In the genomic region with DNA sequence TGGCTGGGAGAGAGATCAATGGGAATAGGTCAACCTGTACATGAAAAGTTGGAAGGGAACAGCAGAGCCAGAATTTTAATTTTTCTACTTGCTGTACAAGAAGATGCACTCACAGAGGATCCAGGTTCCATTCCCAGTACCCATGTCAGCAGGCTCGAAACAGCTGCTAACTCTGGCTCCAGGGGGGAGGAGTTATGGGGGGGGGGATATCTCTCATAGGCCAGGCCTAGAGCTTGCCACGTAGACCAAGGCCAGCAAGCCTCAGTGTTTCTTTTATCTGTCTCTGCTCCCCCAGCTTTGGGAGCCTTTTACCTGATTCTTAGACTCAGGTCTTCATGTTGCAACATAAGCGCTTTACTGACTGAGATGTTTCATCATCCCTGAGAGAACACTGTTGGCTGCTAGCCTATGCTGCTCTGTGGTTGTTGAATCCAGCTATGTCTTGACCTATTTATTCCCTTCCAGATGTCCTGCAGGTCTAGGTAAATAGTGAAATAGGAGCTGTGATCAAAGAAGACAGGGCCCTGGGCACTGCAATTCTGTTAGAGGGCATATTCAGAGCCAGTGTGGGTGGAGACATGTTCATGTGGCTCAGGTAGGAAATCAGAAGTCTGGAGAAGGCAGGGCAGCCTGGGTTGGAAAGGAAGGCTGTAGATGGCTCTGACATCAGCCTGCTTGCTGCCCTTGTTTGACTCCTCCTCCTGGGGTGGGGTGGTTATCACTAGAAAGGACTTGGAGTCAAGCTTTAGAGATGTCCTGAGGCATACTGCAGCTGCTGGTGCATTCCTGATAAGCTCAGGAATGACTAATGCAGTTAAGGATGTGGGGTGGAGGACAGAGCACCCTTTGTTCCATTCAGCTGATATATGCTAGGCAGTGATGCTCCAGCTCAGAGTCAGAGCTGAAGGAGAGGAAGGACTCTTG, we compare ENCODE assay signal across 8 mouse cellular contexts. TPM values are rescaled to one million over a fixed set of nuclear protein-coding genes. Genes with fewer than 3 reads are reported as not detected.
DNase-seq lines count a peak whose midpoint lies in the region; ATAC-seq and TF ChIP-seq lines count a peak whose summit lies in the region.

No protein-coding gene starts in this region.

- DNase-seq in frontal cortex, adult 2 months (ENCODE audit: extremely low spot score in 1 of 2, low spot score in 1 of 2), result no peak
- peak; percentile 67 for DNase-seq in ZHBTc4 (ENCODE audit: low read depth, low spot score)
- peak; percentile 22 to 34 for DNase-seq in heart, adult 9 months (ENCODE audit: low spot score in 2 of 2)
- no peak for DNase-seq in liver, embryonic 11.5 days (ENCODE audit: low spot score)
- no peak for DNase-seq in thymus, postnatal 25 days
- no peak for DNase-seq in layer of hippocampus, adult 11-12 months (ENCODE audit: low spot score)

- peaks cover 44% of the 10 kb centered on the region for H3K4me1 ChIP-seq in liver, embryonic 11.5 days (replicated peaks; ENCODE audit: control insufficient read depth, insufficient read depth, low read length)
- H3K4me1 ChIP-seq in olfactory bulb, adult 2 months (ENCODE audit: control insufficient read depth, insufficient read depth, low read length), result peaks cover 20% of the 10 kb centered on the region

- H3K36me3 ChIP-seq in liver, embryonic 11.5 days (ENCODE audit: control insufficient read depth, insufficient read depth, low read length), result no peaks in the 10 kb centered on the region

- H3K27me3 ChIP-seq in liver, embryonic 11.5 days (replicated peaks; ENCODE audit: control insufficient read depth, insufficient read depth, low read length), result no peaks in the 10 kb centered on the region

- H3K9ac ChIP-seq in liver, embryonic 11.5 days (ENCODE audit: low read depth, low read length), result peak overlapping the region; percentile 40; the same call in 1 of the 2 replicates

- WGBS in liver, embryonic 11.5 days, result 47% methylated on average over 3 of the region's 3 CpGs
- WGBS in olfactory bulb, adult 2 months, result 61% methylated on average over 3 of the region's 3 CpGs

- peak overlapping the region; percentile 57 for H3K4me2 ChIP-seq in liver, embryonic 11.5 days

- no peak for TF ChIP-seq POLR2A in olfactory bulb, adult 2 months (IDR thresholded peaks at IDR 0.05; ENCODE audit: insufficient read depth, low read depth, low read length)

- peak overlapping the region; percentile 87 for H3K27ac ChIP-seq in liver, embryonic 11.5 days (ENCODE audit: low read depth, low read length)
- H3K27ac ChIP-seq in olfactory bulb, adult 2 months (ENCODE audit: insufficient read depth, low read depth, low read length), result peak overlapping the region; percentile 70

- no peaks in the 10 kb centered on the region for H3K9me3 ChIP-seq in liver, embryonic 11.5 days (ENCODE audit: control insufficient read depth, low read length)

- ATAC-seq in frontal cortex, adult (ENCODE audit: low TSS enrichment), result peak; percentile 34; the same call in 1 of the 2 replicates
- peak; percentile 98 for ATAC-seq in liver, embryonic 11.5 days (replicated peaks; ENCODE audit: low FRiP score)

- no peak for TF ChIP-seq CTCF in olfactory bulb, adult 2 months (IDR thresholded peaks at IDR 0.05; ENCODE audit: insufficient read depth, low read depth, low read length)

- no peak overlapping the region for H3K4me3 ChIP-seq in liver, embryonic 11.5 days (ENCODE audit: low read depth, low read length)
- H3K4me3 ChIP-seq in olfactory bulb, adult 2 months (ENCODE audit: insufficient read depth, low read depth, low read length), result no peak overlapping the region

RNA-seq across cellular contexts. Expression of gene Eipr1, which starts 53.2 kb away (rescaled TPM):
- 54.6 and 57.8 TPM in 2 replicates for polyA plus RNA-seq in frontal cortex, adult 2 months (2012; rRNA removed)
- polyA plus RNA-seq in liver, embryonic 11.5 days (2014; fragmentation: Nextera tagmentation; extraction: Ambion mirVana), result 39.8 and 40.0 TPM in 2 replicates
- not detected in 2 replicates for polyA plus RNA-seq in olfactory bulb, adult 2 months (2012; ENCODE audit: insufficient read depth, insufficient read length, low replicate concordance, missing spikeins)

RNA-seq across cellular contexts. Expression of gene Trappc12, which starts 54.5 kb away (rescaled TPM):
- 53.6 and 59.9 TPM in 2 replicates for polyA plus RNA-seq in frontal cortex, adult 2 months (2012; rRNA removed)
- 43.2 and 44.2 TPM in 2 replicates for polyA plus RNA-seq in liver, embryonic 11.5 days (2014; fragmentation: Nextera tagmentation; extraction: Ambion mirVana)
- polyA plus RNA-seq in olfactory bulb, adult 2 months (2012; ENCODE audit: insufficient read depth, insufficient read length, low replicate concordance, missing spikeins), result not detected in 2 replicates

Comparison
In these comparisons a context has a peak if more than half of its experiments do, and no peak if none do; other contexts are left out.
1. DNase-seq: peak in ZHBTc4 (single experiment) and heart, adult 9 months (2 of 2); none in frontal cortex, adult 2 months (0 of 2), liver, embryonic 11.5 days (single experiment), thymus, postnatal 25 days (single experiment) and layer of hippocampus, adult 11-12 months (single experiment).